Mouse (Mus musculus) embryonic facial prominence, embryonic 15.5 days (tissue): ENCODE results near the gene Pds5a. TPM values are rescaled to one million over a fixed set of nuclear protein-coding genes. Genes with fewer than 3 reads are reported as not detected.

ENCODE experiments used
- ATAC-seq: fragments of 200-750 bp; cut with Nextera tagmentation; 2 replicates; pipeline ENCODE4 v1.8.0; 2017; ENCODE audit warnings: low read depth, moderate TSS enrichment; ENCODE audit not compliant: insufficient number of reproducible peaks, low FRiP score, low TSS enrichment
- H3K27ac ChIP-seq: fragments of 300-500 bp; sonication (generic); replicated peaks from 2 replicates; pipeline ENCODE4 v1.5.1; 2015; ENCODE audit warnings: mild to moderate bottlenecking, inconsistent platforms
- H3K27me3 ChIP-seq: fragments of 300-500 bp; sonication (generic); 2 replicates; pipeline ENCODE4 v1.6.1; 2015; ENCODE audit warnings: inconsistent platforms
- H3K36me3 ChIP-seq: fragments of 300-500 bp; sonication (generic); 2 replicates; pipeline ENCODE4 v1.6.1; 2015; ENCODE audit warnings: mild to moderate bottlenecking, inconsistent platforms
- H3K4me1 ChIP-seq: fragments of 300-500 bp; sonication (generic); 2 replicates; pipeline ENCODE4 v1.6.1; 2015; ENCODE audit warnings: inconsistent platforms
- H3K4me2 ChIP-seq: fragments of 300-500 bp; sonication (generic); replicated peaks from 2 replicates; pipeline ENCODE4 v1.6.1; 2015; ENCODE audit warnings: mild to moderate bottlenecking, inconsistent platforms
- H3K4me3 ChIP-seq: fragments of 300-500 bp; sonication (generic); replicated peaks from 2 replicates; pipeline ENCODE4 v1.5.1; 2015; ENCODE audit warnings: mild to moderate bottlenecking, inconsistent platforms
- H3K9ac ChIP-seq: fragments of 300-500 bp; sonication (generic); 2 replicates; pipeline ENCODE4 v1.6.1; 2015; ENCODE audit warnings: inconsistent platforms
- H3K9me3 ChIP-seq: fragments of 300-500 bp; sonication (generic); replicated peaks from 2 replicates; pipeline ENCODE4 v1.6.1; 2016; ENCODE audit warnings: inconsistent platforms
- WGBS: fragments of 180-500 bp; shearing (Covaris S2); methylation state at CpG from one replicate; pipeline ENCODE4 v1.1.7; 2015; 5-methylcytosine and 5-hydroxymethylcytosine counted together
- polyA plus RNA-seq: library from polyadenylated mRNA; unstranded; fragments of >200 nt; fragmentation: Nextera tagmentation; extraction: Ambion mirVana; gene quantifications from 2 replicates; pipeline ENCODE4 v1.2.1, GENCODE M21; 2015

The Pds5a gene
- polyA plus RNA-seq, 1 experiment from 2014 or later = 57.4 TPM

DNA sequence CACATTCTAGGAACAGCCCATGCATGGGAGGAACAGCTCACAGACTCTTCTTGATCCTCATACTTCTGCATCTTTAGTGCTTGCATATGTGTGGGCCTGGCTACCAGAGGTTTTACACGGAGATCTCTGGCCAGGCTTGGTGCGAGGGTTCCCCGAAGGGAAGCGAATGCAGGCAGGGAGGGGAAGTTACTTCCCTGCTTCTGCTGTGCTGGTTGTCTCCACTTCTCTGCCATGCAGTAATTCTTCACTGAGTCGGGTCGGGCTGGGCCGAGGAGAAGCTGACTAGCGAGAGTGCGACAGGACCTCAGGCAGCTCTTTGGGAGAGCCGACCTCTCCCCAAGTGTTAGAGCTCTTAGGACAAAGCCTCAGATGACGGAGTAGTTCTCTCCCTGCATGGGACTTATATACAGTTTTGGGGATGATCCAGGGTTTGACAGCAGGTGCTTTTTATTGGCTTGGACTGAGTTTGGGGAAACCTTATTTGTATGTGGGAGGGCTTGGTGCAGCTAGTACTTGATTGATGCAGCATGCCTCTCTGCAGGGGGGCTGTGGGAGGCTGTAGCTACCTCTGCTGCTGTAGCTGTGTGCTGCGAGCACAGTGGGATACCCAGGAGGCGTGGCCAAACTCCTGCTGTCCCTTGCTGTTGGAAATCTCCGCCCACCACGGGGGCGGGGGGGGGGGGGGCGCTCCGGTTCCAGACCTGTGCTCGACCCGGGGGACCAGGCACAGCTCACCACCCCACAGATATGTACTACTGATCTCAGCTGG lies 136.8 kb downstream of the Pds5a start:
- no peaks in the 10 kb centered on the region for H3K9me3 ChIP-seq
- no peak overlapping the region for H3K27ac ChIP-seq
- peaks cover 7% of the 10 kb centered on the region; the same call in 1 of the 2 replicates for H3K4me1 ChIP-seq
- ATAC-seq = no peak
- H3K36me3 ChIP-seq = no peaks in the 10 kb centered on the region
- WGBS = 48% methylated on average over 18 of the region's 20 CpGs
- no peaks in the 10 kb centered on the region for H3K27me3 ChIP-seq
- H3K4me3 ChIP-seq = no peak overlapping the region
- no peak overlapping the region for H3K9ac ChIP-seq
- no peak overlapping the region for H3K4me2 ChIP-seq

GRCm38 (mm10) chr5:65557109-65557508 lies 141.0 kb downstream of the Pds5a start:
- H3K4me1 ChIP-seq = peaks cover 7% of the 10 kb centered on the region; the same call in 1 of the 2 replicates
- H3K9ac ChIP-seq = no peak overlapping the region
- H3K4me3 ChIP-seq = no peak overlapping the region
- no peaks in the 10 kb centered on the region for H3K27me3 ChIP-seq
- ATAC-seq = no peak
- no peaks in the 10 kb centered on the region for H3K9me3 ChIP-seq
- H3K27ac ChIP-seq = no peak overlapping the region
- no peak overlapping the region for H3K4me2 ChIP-seq
- no peaks in the 10 kb centered on the region for H3K36me3 ChIP-seq

Other genes starting within 250 kb of the Pds5a start
- 1.4 TPM in 1 of 2 replicates, not detected in the other for gene Gm43552, start 205.4 kb downstream of the Pds5a start, polyA plus RNA-seq
- gene Smim14, start 161.1 kb downstream of the Pds5a start, polyA plus RNA-seq = 142 and 154 TPM in 2 replicates
- 172 and 181 TPM in 2 replicates for gene Ube2k, start 161.0 kb downstream of the Pds5a start, polyA plus RNA-seq
- gene N4bp2, start 65.2 kb upstream of the Pds5a start, polyA plus RNA-seq = 22.0 and 23.5 TPM in 2 replicates
- 1.8 and 2.2 TPM in 2 replicates for gene Rhoh, start 162.9 kb upstream of the Pds5a start, polyA plus RNA-seq
- gene Chrna9, start 236.6 kb upstream of the Pds5a start, polyA plus RNA-seq = 0.80 TPM in 1 of 2 replicates, not detected in the other